Mouse (Mus musculus) heart, adult 2 months (tissue): Measurements from ENCODE around the gene Ncaph2.

Experiments
- CTCF ChIP-seq: fragments of 200-600 bp; IDR thresholded peaks from 2 replicates; pipeline ENCODE4 v1.8.1; 2022; ENCODE audit warnings: antibody characterized with exemption, mild to moderate bottlenecking, moderate library complexity
- POLR2A ChIP-seq: fragments of 200-500 bp; IDR thresholded peaks from 2 replicates; pipeline ENCODE4 v1.6.1; 2011; ENCODE audit warnings: mild to moderate bottlenecking, low read depth, low read length, control low read depth; ENCODE audit not compliant: insufficient read depth

DNA sequence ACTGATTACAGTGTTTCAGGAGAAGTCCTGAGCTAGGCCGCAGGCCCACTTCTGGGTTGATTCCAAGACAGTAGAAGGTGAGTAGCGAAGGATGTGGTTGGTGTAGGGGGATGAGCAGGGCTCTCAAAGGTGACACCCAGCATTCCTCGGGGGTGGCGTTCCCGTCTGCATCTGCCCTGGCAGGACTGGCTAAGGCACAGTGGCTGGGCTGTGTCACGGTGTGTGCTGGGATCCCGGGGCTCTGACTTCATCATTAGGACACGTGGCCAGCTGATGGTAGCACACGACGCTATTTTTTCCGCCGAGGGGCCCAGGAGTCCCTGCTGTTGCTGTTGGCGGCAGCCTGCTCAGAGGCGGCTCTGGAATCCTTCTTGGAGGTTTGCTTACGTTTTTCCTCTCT, 4.2 kb upstream of the Ncaph2 start:
- TF ChIP-seq CTCF, result no peak
- TF ChIP-seq POLR2A, result no peak
